Mouse (Mus musculus) inflammation-experienced regulatory T-cells, adult 16 weeks (primary cell): ENCODE measurements around the gene Psg27. TPM values are rescaled to one million over a fixed set of nuclear protein-coding genes. Genes with fewer than 3 reads are reported as not detected.

Experiments used
- polyA plus RNA-seq: library from polyadenylated mRNA; unstranded; fragments of 100-300 nt; shearing (Covaris generic); gene quantifications from one replicate; pipeline ENCODE4 v1.2.1, GENCODE M21; 2017

Gene Psg27
- not detected for polyA plus RNA-seq

GRCm38 (mm10) chr7:18567205-18567604, at the start of gene Psg27:
Psg27 (minus strand) TSS chr7:18567305.

GRCm38 (mm10) chr7:18616401-18616800, 49.3 kb upstream of the Psg27 start, which contains the start of gene Psg23:
Psg23 (minus strand) TSS chr7:18616501.

GRCm38 (mm10) chr7:18532169-18532568, 34.9 kb downstream of the Psg27 start, which contains the start of gene Psg25:
Psg25 (minus strand) TSS chr7:18532269.

Other genes with a start within 250 kb of the Psg27 start
- not detected for gene Psg18, start 212.3 kb downstream of the Psg27 start, polyA plus RNA-seq
- not detected for gene Psg28, start 135.3 kb downstream of the Psg27 start, polyA plus RNA-seq
- not detected for gene Psg26, start 83.1 kb downstream of the Psg27 start, polyA plus RNA-seq
- gene Psg25, start 35.0 kb downstream of the Psg27 start, polyA plus RNA-seq = not detected
- gene Psg23, start 49.2 kb upstream of the Psg27 start, polyA plus RNA-seq = not detected
- gene Psg21, start 89.4 kb upstream of the Psg27 start, polyA plus RNA-seq = not detected
- gene Psg20, start 118.9 kb upstream of the Psg27 start, polyA plus RNA-seq = not detected
- gene Psg22, start 150.8 kb upstream of the Psg27 start, polyA plus RNA-seq = not detected
- gene Psg19, start 231.2 kb upstream of the Psg27 start, polyA plus RNA-seq = not detected